Mouse (Mus musculus) kidney, adult 2 months (tissue): ENCODE data around the gene Mslnl. TPM values are rescaled to one million over a fixed set of nuclear protein-coding genes. Genes with fewer than 3 reads are reported as not detected.

ENCODE experiments used
- DNase-seq: peaks from one replicate; pipeline ENCODE4 v3.0.0; 2021
- H3K27ac ChIP-seq: fragments of 200-500 bp; 2 replicates; pipeline ENCODE4 v1.5.1; 2012; ENCODE audit warnings: low read depth, low read length, control low read depth, inconsistent platforms; ENCODE audit not compliant: insufficient read depth
- H3K27me3 ChIP-seq: fragments of 200-500 bp; replicated peaks from 2 replicates; pipeline ENCODE4 v1.6.1; 2012; ENCODE audit warnings: mild to moderate bottlenecking, moderate library complexity, low read length, inconsistent platforms; ENCODE audit not compliant: control insufficient read depth, insufficient read depth
- H3K36me3 ChIP-seq: fragments of 200-500 bp; 2 replicates; pipeline ENCODE4 v1.6.1; 2012; ENCODE audit warnings: mild to moderate bottlenecking, moderate library complexity, low read length, inconsistent platforms; ENCODE audit not compliant: control insufficient read depth, insufficient read depth
- H3K4me1 ChIP-seq: fragments of 200-500 bp; 2 replicates; pipeline ENCODE4 v1.6.1; 2011; ENCODE audit warnings: low read length; ENCODE audit not compliant: control insufficient read depth, insufficient read depth
- H3K4me3 ChIP-seq: fragments of 200-500 bp; 2 replicates; pipeline ENCODE4 v1.5.1; 2011; ENCODE audit warnings: mild to moderate bottlenecking, low read depth, low read length, control low read depth; ENCODE audit not compliant: insufficient read depth
- CTCF ChIP-seq: fragments of 200-500 bp; conservative IDR thresholded peaks from 2 replicates; pipeline ENCODE4 v1.5.1; 2011; ENCODE audit warnings: low read depth, mild to moderate bottlenecking, control low read depth, low read length, moderate library complexity, mixed read lengths; ENCODE audit not compliant: insufficient read depth, insufficient read length
- POLR2A ChIP-seq: fragments of 200-500 bp; IDR thresholded peaks from one replicate; pipeline ENCODE4 v1.6.1; 2011; ENCODE audit warnings: low read depth, low read length, control low read depth
- WGBS: fragments of 180-500 bp; shearing (Covaris S2); methylation state at CpG from one replicate; pipeline ENCODE4 v1.1.7; 2018; 5-methylcytosine and 5-hydroxymethylcytosine counted together
- polyA plus RNA-seq: library from polyadenylated mRNA; depleted of rRNA; stranded (reverse); fragments of >200 nt; gene quantifications from 2 replicates; pipeline ENCODE4 v1.2.3, GENCODE M21; 2012; rRNA removed

Mslnl gene
- 0.10 TPM in 1 of 2 replicates, not detected in the other for polyA plus RNA-seq

- Histone ChIP-seq H3K27ac (no peak within 1 kb of the TSS), H3K4me1 (no peaks in the 10 kb centered on the region), H3K36me3 (no peaks in the 10 kb centered on the region), H3K4me3 (no peak within 1 kb of the TSS), H3K27me3 (no peaks in the 10 kb centered on the region)
- 50% methylated on average over 3 of the region's 3 CpGs for WGBS
- DNase-seq, result no peak
- no peak for TF ChIP-seq POLR2A
- TF ChIP-seq CTCF, result no peak
Measured at GRCm38 (mm10) chr17:25735745-25736144, at the start of gene Mslnl. Gene Mslnl, plus strand, starts transcription at chr17:25736042.

GRCm38 (mm10) chr17:25686323-25686722, 49.5 kb upstream of the Mslnl start:
- no peak overlapping the region for H3K4me3 ChIP-seq
- TF ChIP-seq POLR2A (no peak), CTCF (no peak; the same call in 1 of the 2 replicates)
- WGBS, result 38% methylated on average over 7 of the region's 7 CpGs
- no peak for DNase-seq
- no peaks in the 10 kb centered on the region for H3K27me3 ChIP-seq
- no peak overlapping the region for H3K27ac ChIP-seq
- H3K36me3 ChIP-seq, result no peaks in the 10 kb centered on the region
- H3K4me1 ChIP-seq, result no peaks in the 10 kb centered on the region

GRCm38 (mm10) chr17:25688922-25689321, 46.9 kb upstream of the Mslnl start:
- TF ChIP-seq POLR2A (no peak), CTCF (no peak)
- Histone ChIP-seq H3K36me3 (no peaks in the 10 kb centered on the region), H3K27ac (no peak overlapping the region), H3K4me1 (no peaks in the 10 kb centered on the region), H3K27me3 (no peaks in the 10 kb centered on the region), H3K4me3 (no peak overlapping the region)
- WGBS, result 75% methylated on average over 4 of the region's 4 CpGs
- DNase-seq, result no peak

GRCm38 (mm10) chr17:25696263-25696662, 39.6 kb upstream of the Mslnl start:
- Histone ChIP-seq H3K27ac (no peak overlapping the region), H3K4me1 (no peaks in the 10 kb centered on the region), H3K27me3 (no peaks in the 10 kb centered on the region), H3K36me3 (no peaks in the 10 kb centered on the region), H3K4me3 (no peak overlapping the region)
- 37% methylated on average over 1 of the region's 1 CpGs for WGBS
- TF ChIP-seq CTCF (no peak), POLR2A (no peak)
- no peak for DNase-seq

DNA sequence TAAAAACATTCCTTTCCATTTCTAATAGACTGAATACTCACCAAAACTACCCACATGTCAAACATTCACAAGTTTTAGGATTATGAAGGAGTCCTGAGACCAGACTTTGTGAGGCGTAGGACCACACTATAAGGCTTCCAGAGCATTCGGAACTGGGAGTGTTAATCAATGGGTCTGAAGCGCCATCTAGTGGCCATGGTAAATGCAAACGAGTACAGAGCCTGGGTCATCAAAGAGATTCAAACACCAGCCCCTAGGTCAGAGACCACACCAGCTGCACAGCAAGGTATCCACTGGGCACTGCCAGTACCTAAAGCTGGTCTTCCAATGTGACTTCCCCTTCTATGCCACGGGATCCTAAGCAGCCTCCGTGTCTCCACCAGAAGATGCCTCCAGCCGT, 37.4 kb upstream of the Mslnl start:
- WGBS, result 10% methylated on average over 7 of the region's 7 CpGs
- TF ChIP-seq POLR2A (no peak), CTCF (peak; percentile 80)
- Histone ChIP-seq H3K27me3 (no peaks in the 10 kb centered on the region), H3K27ac (no peak overlapping the region), H3K4me3 (no peak overlapping the region), H3K36me3 (no peaks in the 10 kb centered on the region), H3K4me1 (no peaks in the 10 kb centered on the region)
- peak; percentile 71 for DNase-seq

- Histone ChIP-seq H3K36me3 (no peaks in the 10 kb centered on the region), H3K4me1 (no peaks in the 10 kb centered on the region), H3K27ac (no peak overlapping the region), H3K4me3 (no peak overlapping the region), H3K27me3 (no peaks in the 10 kb centered on the region)
- TF ChIP-seq POLR2A (no peak), CTCF (peak; percentile 38; the same call in 1 of the 2 replicates)
- 58% methylated on average over 9 of the region's 9 CpGs for WGBS
- DNase-seq, result no peak
Measured at GRCm38 (mm10) chr17:25700863-25701496, 34.9 kb upstream of the Mslnl start.

DNA sequence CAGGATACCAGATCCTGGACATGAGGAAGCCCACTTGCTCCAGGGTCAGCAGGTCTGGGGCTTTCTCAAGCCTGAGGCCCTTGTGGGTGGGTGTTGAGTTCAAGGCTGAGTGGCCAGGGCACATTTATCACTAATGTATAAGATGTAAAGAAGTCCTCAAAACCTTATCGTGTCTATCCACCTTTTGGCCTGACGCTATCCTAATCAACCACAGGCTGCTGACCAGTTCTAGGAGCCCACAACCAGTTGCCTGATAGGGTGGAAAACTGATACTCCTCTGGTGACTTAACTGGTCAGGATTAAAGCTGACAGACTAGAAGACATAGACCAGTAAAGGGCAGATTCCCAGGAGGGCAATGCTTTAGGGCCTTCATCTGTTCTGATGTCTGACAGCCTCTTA, 25.8 kb upstream of the Mslnl start:
- H3K4me1 ChIP-seq, result no peaks in the 10 kb centered on the region
- no peak overlapping the region for H3K4me3 ChIP-seq
- no peaks in the 10 kb centered on the region for H3K36me3 ChIP-seq
- no peaks in the 10 kb centered on the region for H3K27me3 ChIP-seq
- no peak for TF ChIP-seq CTCF
- no peak for TF ChIP-seq POLR2A
- WGBS, result 94% methylated on average over 2 of the region's 2 CpGs
- no peak for DNase-seq
- H3K27ac ChIP-seq, result no peak overlapping the region
